Mouse (Mus musculus) hindbrain, embryonic 14.5 days (tissue): ENCODE measurements around the gene Ccl27a. TPM values are rescaled to one million over a fixed set of nuclear protein-coding genes. Genes with fewer than 3 reads are reported as not detected.

Experiments used
- polyA plus RNA-seq: library from polyadenylated mRNA; unstranded; fragments of >200 nt; fragmentation: Nextera tagmentation; extraction: Ambion mirVana; gene quantifications from 2 replicates; pipeline ENCODE4 v1.2.1, GENCODE M21; 2014

Ccl27a gene
- polyA plus RNA-seq, 1 experiment from 2014 or later, result 269 TPM

Other genes starting within 250 kb of the Ccl27a start
- 20.0 and 23.5 TPM in 2 replicates for gene Fam219a, start 204.7 kb downstream of the Ccl27a start, polyA plus RNA-seq
- 2.0 and 2.3 TPM in 2 replicates for gene Dnaic1, start 204.5 kb downstream of the Ccl27a start, polyA plus RNA-seq
- 127 and 130 TPM in 2 replicates for gene Enho, start 133.9 kb downstream of the Ccl27a start, polyA plus RNA-seq
- 19.2 and 21.8 TPM in 2 replicates for gene Cntfr, start 77.2 kb downstream of the Ccl27a start, polyA plus RNA-seq
- gene Il11ra1, start 74.3 kb downstream of the Ccl27a start, polyA plus RNA-seq, result 39.9 and 40.6 TPM in 2 replicates
- gene Rpp25l, start 60.7 kb downstream of the Ccl27a start, polyA plus RNA-seq, result 57.5 and 60.5 TPM in 2 replicates
- 271 and 274 TPM in 2 replicates for gene Dctn3, start 51.1 kb downstream of the Ccl27a start, polyA plus RNA-seq
- 1.0 and 1.5 TPM in 2 replicates for gene Arid3c, start 43.1 kb downstream of the Ccl27a start, polyA plus RNA-seq
- 46.2 and 47.2 TPM in 2 replicates for gene Galt, start 19.0 kb downstream of the Ccl27a start, polyA plus RNA-seq
- gene Sigmar1, start 18.1 kb downstream of the Ccl27a start, polyA plus RNA-seq, result 77.5 and 84.5 TPM in 2 replicates
- not detected in 2 replicates for gene Gm21541, start 129.4 kb upstream of the Ccl27a start, polyA plus RNA-seq
- gene Gm20878, start 167.3 kb upstream of the Ccl27a start, polyA plus RNA-seq, result 8.7 and 9.2 TPM in 2 replicates
- gene Fam205a4, start 191.8 kb upstream of the Ccl27a start, polyA plus RNA-seq, result 2.1 TPM in 2 replicates